Mouse (Mus musculus): Measurements from ENCODE around the gene Elp4.

Elp4 gene

GRCm38 (mm10) chr2:105806571-105806970 lies 97.8 kb downstream of the Elp4 start:
- in situ Hi-C loops (cut with MboI; ENCODE audit: unreplicated experiment in 2 of 2) = no loop called here

GRCm38 (mm10) chr2:105806047-105806446 lies 98.3 kb downstream of the Elp4 start:
- in situ Hi-C loops (cut with MboI; ENCODE audit: unreplicated experiment in 2 of 2) = no loop called here

DNA sequence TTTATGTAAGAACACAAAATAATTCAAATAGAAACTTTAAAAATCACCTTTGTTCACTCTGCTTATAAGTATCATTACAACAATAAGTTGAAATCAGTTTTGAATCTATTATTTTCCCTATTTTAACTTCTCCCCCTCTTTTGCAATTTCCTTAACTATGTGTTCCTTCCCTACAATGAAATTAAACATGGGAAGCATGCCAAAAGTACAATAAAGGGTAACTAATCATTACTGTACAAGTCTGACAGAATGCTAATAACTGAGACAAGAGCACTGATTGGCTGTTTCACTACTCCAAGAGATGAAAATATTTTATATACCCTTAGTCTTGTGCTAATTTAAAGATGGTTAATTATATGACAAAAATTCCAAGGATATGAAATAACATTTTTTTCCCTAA lies 99.2 kb downstream of the Elp4 start:
- in situ Hi-C loops (cut with MboI; ENCODE audit: unreplicated experiment in 2 of 2) = no loop called here

- in situ Hi-C loops (cut with MboI; ENCODE audit: unreplicated experiment in 2 of 2) = no loop called here
These were observed 99.9 kb downstream of the Elp4 start for GRCm38 (mm10) chr2:105804506-105804905.

DNA sequence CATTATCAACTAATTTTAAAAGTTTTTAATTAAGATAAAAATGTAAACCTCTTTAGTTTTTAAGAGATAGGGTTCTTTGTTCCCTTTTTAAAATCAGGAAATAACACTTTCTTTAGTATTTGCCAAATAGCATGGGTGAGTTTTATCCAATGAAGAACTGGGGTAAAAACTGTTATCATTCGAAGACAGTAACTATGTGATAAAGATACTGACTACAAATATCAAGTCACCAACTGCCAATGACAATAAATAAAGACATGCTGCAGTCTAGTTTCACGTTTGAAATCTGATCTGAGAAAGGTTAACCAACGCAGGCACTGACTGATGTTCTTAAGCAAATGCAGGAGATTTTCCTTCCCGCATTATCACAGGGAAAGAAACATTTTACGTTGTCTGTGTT lies 100.9 kb downstream of the Elp4 start:
- in situ Hi-C loops (cut with MboI; ENCODE audit: unreplicated experiment in 2 of 2) = no loop called here

DNA sequence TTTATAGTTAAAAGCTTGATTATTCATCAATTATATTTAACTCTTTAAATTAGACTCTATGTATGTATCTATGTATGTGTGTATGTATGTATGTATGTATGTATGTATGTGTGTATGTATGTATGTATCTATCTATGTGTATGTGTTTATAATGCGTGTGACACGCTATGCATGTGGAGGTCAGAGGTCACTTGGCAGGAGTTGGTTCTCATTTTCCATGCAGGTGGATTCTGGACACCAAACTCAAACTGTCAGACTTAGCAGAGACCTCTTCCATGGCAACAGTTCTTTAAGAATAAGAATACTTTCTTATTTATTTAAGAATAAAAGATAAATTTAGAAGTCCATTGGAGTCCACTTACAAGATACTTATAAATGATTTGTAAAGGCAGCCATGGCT lies 101.5 kb downstream of the Elp4 start:
- in situ Hi-C loops (cut with MboI; ENCODE audit: unreplicated experiment in 2 of 2) = no loop called here

DNA sequence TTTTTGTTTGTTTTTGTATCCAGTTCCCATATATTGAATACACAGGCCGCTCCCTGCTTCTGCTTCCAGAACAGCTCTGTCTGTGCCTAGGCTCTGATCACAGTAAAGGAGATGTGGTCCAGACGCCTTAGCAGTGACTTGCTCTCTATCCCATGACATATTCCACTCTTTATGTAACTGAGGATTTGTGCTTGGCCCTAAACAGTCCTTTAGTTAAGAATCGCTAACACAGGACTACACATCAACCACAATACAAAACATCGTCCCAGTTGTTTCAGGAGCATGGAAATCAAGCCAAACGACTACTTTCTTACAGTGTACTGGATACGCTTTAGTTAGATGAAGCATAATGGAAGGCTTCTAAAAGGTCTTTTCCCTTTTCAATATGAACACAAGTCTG lies 102.8 kb downstream of the Elp4 start:
- in situ Hi-C loops (cut with MboI; ENCODE audit: unreplicated experiment in 2 of 2) = no loop called here

DNA sequence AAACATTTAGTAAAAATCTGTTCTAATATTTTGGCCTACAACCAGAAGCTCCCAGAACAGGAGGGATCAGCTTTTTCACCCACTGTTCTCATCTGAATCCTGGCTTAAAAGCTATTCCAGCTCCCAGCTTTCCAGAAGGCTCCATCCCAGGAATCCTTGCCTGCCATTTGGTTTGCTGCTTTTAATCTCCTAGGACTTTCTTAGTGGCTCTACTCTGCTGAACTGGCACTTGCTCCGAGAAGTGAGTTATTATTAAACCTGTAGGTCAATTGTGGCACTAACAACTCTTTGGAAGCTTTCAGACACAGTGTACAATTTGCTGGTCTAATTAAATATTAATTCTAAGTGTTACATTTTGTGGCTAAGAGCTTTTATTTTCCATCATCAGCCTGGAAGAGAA lies 103.7 kb downstream of the Elp4 start:
- in situ Hi-C loops (cut with MboI; ENCODE audit: unreplicated experiment in 2 of 2) = no loop called here

- in situ Hi-C loops (cut with MboI; ENCODE audit: unreplicated experiment in 2 of 2) = no loop called here
These were observed 104.5 kb downstream of the Elp4 start for GRCm38 (mm10) chr2:105799840-105800239.

- in situ Hi-C loops (cut with MboI; ENCODE audit: unreplicated experiment in 2 of 2) = no loop called here
These were observed 106.5 kb downstream of the Elp4 start for GRCm38 (mm10) chr2:105797842-105798241.

GRCm38 (mm10) chr2:105796101-105796500 lies 108.3 kb downstream of the Elp4 start:
- in situ Hi-C loops (cut with MboI; ENCODE audit: unreplicated experiment in 2 of 2) = no loop called here

DNA sequence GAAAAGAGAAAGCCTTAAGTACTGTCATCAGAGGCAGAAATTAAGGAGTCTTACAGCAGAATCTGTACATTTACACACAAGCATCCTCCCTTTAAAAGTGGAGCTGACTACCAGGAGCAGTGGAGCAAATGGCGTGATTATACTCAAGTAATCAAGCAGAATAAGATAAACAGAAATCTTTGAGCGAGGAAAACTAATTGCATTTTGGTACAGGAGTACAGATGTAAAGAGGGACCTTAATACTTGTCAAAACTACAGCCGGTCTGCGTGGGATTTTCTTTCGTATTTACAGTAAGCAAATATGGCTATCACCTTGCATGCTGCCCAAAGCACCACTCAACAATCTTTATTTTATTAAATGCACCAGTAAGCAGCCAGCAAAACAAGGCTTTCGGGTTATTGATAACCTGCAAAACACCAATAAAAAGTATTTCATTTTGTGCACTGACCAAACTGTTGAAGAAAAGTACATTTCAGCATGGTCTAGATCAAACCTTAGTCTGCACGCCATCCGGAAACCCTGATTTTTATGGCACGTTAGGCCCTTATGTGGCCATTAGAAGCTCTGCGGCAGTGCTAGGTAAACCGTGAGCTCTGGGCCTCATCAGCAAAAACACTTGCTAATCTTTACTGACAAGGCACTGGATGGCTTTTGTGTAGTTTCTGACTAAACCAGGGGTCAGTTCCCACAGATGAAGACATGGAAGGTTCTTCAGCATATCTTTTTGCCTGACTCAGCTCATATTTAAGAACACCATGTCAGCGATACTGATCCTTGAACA lies 111.8 kb downstream of the Elp4 start:
- in situ Hi-C loops (cut with MboI; ENCODE audit: unreplicated experiment in 2 of 2) = no loop called here

- in situ Hi-C loops (cut with MboI; ENCODE audit: unreplicated experiment in 2 of 2) = no loop called here
These were observed 114.4 kb downstream of the Elp4 start for GRCm38 (mm10) chr2:105789936-105790335.

GRCm38 (mm10) chr2:105787726-105788125 lies 116.6 kb downstream of the Elp4 start:
- in situ Hi-C loops (cut with MboI; ENCODE audit: unreplicated experiment in 2 of 2) = no loop called here

GRCm38 (mm10) chr2:105786986-105787385 lies 117.4 kb downstream of the Elp4 start:
- in situ Hi-C loops (cut with MboI; ENCODE audit: unreplicated experiment in 2 of 2) = no loop called here

DNA sequence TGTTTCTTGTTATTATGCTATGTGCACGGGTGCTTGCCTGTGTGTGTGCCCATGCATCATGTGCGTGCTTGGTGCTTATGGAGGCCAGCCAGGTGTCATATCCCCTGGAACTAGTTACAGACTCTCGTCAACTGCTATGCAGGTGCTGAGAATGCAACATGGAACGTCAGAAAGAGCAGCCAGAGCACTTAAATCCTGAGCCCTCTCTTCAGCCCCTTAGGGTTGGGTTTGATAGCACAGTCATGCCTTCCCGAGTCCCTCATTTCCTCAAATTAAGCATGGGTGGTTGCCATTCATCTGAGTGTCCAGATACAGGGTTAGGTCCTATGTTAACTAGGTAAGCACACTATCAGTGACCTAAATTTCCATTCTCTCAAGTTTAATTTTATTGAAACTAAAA lies 121.5 kb downstream of the Elp4 start:
- in situ Hi-C loops (cut with MboI; ENCODE audit: unreplicated experiment in 2 of 2) = no loop called here

DNA sequence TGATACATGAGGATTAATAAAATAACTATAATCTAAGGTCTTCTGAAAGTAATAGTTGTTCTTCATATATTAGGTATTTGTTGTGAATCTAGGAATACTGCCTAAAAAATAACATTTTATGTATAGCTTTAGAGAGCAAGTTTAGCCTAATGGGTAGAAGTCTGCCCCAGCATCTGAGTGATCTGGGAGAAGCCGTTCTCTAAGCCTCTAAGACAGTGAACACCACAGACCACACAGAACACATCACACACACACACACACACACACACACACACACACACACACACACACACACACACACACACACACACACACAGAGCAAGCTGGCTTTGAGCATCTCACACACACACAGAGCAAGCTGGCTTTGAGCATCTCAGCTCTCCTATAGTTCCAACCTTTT lies 123.6 kb downstream of the Elp4 start:
- in situ Hi-C loops (cut with MboI; ENCODE audit: unreplicated experiment in 2 of 2) = no loop called here

- in situ Hi-C loops (cut with MboI; ENCODE audit: unreplicated experiment in 2 of 2) = no loop called here
These were observed 125.0 kb downstream of the Elp4 start for GRCm38 (mm10) chr2:105779320-105779891.

GRCm38 (mm10) chr2:105771314-105771713 lies 133.1 kb downstream of the Elp4 start:
- in situ Hi-C loops (cut with MboI; ENCODE audit: unreplicated experiment in 2 of 2) = no loop called here

DNA sequence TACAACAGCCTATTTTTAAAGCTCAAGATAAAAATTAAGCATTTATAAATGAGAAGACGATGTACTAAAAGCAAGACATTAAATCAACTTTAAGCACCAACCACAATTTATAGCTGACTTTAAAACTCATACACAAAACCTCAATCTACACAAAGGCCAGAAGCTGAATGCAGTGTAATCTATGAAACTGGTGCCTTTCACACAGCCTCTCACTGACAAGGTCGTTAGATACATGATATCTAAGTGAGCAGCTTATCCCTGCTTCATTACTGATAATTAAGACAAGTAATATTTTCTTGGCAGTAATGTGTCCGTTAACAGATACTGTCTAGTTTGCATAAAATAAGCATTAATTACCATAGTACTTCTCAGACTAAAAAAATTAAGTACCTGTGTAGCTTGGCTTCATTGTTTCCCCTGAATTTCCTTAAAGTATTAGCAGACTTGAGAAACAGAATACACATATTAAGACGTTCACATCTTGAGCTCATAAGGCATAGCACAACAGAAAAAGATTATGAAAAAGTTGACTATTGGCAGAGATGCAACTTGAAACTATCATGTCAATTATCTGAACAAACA lies 134.5 kb downstream of the Elp4 start:
- in situ Hi-C loops (cut with MboI; ENCODE audit: unreplicated experiment in 2 of 2) = no loop called here

DNA sequence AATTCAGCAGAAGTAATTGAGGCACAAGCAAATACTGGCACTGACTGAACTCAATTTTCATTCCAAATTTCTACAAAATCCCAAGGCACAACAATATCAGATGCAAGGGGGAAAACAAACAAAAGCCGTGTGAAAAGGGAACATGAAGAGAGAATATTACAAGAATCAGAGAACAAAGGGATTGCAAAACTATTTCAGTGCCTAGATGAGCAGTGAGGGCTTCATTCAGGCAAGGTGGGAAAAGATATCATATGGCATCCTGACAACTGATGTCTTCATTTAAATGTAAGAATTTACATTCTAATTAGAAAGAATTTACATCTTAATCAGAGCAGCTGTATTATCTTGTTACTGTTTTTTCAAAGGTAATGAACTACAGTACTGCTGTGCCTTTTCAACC lies 150.9 kb downstream of the Elp4 start:
- in situ Hi-C loops (cut with MboI; ENCODE audit: unreplicated experiment in 2 of 2) = no loop called here

DNA sequence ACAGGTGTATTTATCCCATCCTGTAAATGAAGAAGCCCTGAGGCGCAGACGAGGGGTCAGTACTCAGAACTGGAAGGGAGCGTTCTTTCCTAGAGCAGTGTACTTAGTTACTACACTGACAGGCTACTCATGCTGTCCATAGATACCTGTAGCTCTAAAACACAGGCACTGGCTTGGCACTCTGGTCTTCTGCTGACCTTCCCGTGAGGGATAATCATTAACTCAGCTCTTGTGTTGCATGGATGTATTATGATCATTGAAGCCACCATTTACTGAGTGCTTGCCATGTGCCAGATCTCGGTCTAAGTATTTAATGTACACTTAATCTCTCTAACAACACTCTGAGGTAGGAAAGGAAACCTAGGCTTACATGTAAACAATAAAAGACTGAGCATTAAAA lies 155.3 kb downstream of the Elp4 start:
- in situ Hi-C loops (cut with MboI; ENCODE audit: unreplicated experiment in 2 of 2) = no loop called here
